Mouse (Mus musculus): ENCODE measurements around the gene Kcnh6.

Gene Kcnh6

DNA sequence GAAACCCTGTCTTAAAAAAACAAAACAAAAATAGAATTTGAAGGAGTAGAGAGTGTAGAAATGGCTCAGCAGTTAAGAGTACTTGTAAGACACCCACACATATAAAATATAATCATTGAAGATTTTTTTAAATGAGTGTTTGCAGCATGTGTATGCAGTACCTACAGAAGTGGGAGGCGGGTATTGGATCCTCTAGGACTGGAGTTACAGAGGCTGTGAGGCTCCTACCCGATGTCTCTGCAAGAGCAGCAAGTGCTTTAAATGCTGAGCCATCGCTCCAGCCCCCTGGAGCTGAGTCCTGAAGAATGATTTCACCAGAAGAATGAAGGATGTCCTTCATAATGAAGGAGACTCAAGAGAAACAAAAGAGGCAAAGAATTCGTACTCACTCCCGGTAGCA is 55.8 kb downstream of the Kcnh6 start:
- DNase-seq (ENCODE audit: low read depth, low spot score) = no peak

DNA sequence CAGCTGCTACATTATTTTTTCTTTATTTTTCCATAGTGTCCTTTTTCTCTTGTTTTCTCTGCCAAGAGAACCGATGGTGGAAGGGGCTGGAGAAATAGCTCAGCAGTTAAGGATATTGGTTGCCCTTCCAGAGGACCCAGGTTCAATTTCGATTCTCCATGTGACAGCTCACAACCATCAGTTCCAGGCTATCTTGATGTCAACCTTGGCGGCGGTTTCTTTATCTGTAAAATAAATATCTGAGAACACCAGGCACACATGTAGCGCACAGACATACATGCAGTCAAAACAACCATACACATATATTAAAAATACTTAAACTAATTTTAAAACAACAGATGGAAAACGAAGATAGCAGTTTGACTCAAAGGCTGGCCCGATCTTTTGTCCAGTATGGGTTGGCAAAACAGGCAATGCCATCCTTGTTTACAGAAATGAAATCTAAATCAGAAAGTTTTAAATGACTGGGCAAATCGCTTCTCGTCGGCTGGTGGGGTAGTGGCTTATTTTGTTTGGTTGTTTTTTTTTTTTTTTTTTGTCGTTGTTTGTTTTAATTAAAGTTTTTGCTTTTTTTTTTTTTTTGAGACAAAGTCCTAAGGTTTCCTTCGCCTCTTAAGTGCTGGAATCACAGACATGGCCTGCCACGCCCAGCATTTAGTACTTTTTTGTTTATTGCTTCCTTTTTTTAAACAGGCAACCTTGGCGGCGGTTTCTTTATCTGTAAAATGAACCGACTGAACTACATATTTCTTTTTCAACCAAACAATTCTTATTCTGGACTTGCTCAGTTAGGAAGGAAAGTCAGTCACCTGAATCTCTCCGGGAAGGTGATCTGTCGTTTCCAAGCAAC is 57.4 kb downstream of the Kcnh6 start:
- DNase-seq (ENCODE audit: low read depth, low spot score) = no peak

DNA sequence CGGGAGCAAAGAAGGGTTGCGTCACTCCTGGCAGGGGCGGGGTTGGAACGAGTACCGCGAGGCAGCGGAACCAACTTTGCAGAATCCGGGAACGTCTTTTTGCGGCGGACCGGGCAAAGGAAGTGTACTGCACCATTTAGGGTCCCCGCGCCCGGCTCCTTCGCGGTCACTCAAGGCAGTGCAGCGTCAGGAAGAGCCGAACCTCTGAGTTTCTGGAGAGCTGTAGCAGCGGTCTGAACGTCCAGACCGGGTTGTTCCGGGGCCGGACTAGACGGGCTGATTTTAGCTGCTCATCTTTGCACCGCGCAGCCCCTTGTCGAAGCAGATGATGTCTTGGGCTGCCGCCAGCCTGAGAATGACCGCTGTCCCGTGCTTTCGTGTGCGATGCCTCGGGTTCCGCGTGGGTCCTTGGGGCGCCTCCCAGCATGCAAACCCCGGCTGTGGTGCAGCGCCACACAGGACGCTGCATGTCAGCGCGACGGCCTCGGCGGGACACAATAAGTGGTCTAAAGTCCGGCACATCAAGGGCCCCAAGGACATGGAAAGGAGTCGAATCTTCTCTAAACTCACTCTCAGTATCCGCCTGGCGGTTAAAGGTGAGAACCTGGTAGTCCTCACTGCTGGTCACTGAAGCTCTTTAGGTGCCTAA is 58.1 kb downstream of the Kcnh6 start, which contains the start of gene Taco1:
Taco1 (plus strand) TSS at position 139 of the 649 bp plus-strand sequence.
- peak; percentile 98 for DNase-seq (ENCODE audit: low read depth, low spot score)

DNA sequence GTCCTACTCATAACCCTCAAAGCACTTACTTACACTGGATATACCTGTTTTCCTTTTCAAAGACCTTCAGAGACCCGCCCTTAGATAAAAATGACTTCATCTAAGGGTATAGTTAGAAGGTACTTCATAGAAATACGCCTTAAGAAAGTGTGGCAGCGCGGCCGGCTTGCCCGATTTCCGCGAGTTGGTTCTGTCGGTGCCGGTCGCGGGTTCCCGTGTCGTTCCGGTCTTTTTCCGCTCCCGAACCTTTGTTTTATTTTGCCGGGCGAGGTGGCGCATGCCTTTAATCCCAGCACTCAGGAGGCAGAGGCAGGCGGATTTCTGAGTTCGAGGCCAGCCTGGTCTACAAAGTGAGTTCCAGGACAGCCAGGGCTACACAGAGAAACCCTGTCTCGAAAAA is 58.7 kb downstream of the Kcnh6 start:
- peak; percentile 87 for DNase-seq (ENCODE audit: low read depth, low spot score)

DNA sequence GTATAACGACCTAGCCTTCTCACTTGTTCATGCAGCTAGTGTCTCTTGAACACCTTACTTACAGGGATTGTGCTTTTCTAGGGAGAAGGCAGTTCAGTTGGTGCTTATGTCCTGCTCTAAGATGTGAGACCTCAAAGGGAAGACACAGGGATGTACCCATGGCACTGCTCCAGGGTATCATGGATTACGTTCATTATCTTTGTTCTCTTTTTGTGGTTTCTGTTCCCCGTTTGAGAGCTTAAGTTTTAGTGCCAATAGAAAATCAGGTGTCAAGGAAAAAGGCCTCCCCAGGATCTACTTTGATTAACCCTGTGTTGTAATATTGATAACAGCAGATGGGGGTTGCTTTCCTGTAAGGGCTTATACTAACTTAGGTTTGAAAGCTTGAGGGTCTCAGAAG is 65.8 kb downstream of the Kcnh6 start:
- no peak for DNase-seq (ENCODE audit: low read depth, low spot score)

DNA sequence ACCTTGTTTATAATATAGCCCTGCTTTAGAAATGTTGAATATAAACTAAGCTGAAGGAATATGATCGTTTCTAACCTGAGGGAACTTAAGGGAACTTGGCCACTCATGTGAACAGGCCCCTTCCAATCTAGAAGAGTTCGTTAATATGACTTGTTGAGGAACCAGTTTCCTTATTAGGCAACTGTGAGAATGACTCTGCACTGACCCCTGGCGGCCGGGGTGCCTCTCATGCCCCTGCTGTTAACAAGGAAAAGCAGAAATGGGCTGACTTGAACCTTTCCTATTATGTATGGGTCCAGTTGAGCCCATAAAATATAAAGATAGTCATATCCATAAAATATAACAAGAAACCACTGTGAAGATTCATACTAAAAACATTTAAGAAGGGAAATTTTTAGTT is 68.4 kb downstream of the Kcnh6 start:
- DNase-seq (ENCODE audit: low read depth, low spot score) = peak; percentile 36
